Mouse (Mus musculus): ENCODE results near the gene Nfil3.

Gene Nfil3

DNA sequence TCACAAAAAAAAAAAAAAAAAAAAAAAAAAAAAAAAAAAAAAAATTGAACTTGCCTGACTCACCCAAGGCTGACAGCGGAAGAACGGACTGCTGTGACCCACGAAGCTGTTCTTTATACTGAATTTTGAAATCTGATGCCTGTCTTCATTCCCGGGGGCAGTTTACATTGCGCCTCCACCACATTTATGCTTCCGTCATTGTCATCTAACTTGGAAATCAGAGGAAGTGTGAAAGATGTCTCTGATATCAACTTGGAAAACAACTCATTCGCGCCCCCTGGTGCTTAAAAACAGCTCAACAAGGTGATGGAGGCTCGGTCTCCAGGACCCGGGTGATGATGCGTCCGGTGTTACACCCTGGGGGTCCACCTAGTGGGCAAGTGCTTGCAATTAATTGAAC is 1.8 kb upstream of the Nfil3 start:
- peak; percentile 78 for DNase-seq (ENCODE audit: low read depth, low spot score)

- DNase-seq (ENCODE audit: low read depth, low spot score) = no peak
Measured at GRCm38 (mm10) chr13:52981441-52982281, 788 bp upstream of the Nfil3 start.

GRCm38 (mm10) chr13:52980211-52980950 is 492 bp downstream of the Nfil3 start:
- DNase-seq (ENCODE audit: low read depth, low spot score) = no peak

- no peak for DNase-seq (ENCODE audit: low read depth, low spot score)
Measured at GRCm38 (mm10) chr13:52979331-52980051, 1.4 kb downstream of the Nfil3 start.

- DNase-seq (ENCODE audit: low read depth, low spot score) = no peak
Measured at GRCm38 (mm10) chr13:52978321-52978981, 2.4 kb downstream of the Nfil3 start.

DNA sequence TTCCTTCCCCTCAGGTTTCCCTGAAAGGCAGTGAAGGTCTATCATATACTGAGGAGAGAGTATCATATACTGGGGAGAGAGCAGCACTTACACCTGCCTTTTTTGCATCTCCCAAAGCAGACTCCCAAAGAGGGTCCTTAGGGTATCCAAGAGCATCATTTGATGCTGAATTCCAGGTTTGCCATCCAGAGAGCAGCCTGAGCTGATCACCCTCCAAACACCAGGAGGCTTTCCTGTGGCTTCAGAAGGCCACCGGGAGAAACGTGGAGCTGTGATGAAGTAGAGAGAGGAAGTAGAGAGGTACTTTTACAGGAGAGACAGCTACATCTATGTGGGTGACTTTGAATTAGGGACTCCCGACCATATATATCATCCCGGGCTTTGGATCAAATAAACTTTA is 3.1 kb downstream of the Nfil3 start:
- no peak for DNase-seq (ENCODE audit: low read depth, low spot score)

GRCm38 (mm10) chr13:52977221-52977609 is 3.7 kb downstream of the Nfil3 start:
- DNase-seq (ENCODE audit: low read depth, low spot score) = no peak

DNA sequence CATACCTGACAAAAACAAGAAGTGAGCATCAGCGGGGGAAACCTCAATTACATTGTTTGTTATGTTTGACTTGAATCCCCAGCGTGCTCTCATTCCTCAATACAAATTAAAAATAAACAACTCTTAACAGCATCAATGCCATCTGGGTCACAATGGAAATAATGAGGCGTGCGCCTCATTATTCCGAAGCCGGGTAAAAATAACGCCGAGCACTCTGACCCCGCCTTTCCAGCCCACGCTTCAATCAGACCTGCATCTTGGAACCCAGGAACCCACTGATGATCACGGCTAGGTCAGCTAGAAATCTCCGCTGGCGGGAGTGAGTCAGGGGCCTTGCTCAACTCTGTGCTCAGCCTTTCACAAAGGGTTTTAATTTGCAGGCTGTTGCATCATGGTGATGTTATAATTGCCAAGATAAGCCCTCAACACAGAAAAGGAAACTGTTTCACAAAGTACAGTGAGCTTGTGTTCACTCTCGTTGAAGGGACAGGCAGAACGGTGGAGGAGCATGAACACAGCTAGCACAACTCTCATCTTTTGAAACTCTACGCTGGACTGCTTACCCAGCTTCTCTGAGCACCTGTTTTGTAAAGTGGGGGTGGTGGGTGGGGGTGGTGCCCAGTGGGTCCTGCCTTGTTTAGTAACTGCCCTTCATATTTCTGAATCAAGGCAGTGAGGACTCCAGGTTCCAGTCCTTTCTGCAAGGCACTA is 4.2 kb downstream of the Nfil3 start:
- no peak for DNase-seq (ENCODE audit: low read depth, low spot score)

GRCm38 (mm10) chr13:52976130-52976509 is 4.8 kb downstream of the Nfil3 start:
- DNase-seq (ENCODE audit: low read depth, low spot score) = no peak

GRCm38 (mm10) chr13:52974676-52975075 is 6.2 kb downstream of the Nfil3 start:
- no peak for DNase-seq (ENCODE audit: low read depth, low spot score)

DNA sequence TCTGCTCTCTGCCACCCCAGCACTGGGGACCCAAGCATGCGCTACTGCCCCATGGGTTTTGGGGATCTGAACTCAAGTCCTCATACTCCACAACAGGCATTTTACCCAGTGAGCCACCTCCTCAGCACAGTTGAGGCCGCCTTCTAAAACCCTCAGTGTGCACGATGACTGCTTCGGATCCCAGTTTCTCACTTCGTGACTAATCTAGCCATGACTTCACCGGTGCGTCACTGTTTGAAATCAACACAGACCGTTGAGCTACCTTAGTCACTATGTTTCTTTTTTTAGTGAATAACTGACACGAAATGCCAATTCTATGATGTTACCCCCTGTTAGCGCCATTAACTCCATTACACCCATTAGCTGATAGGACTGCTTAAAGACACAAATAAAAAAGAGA is 7.4 kb downstream of the Nfil3 start:
- no peak for DNase-seq (ENCODE audit: low read depth, low spot score)

DNA sequence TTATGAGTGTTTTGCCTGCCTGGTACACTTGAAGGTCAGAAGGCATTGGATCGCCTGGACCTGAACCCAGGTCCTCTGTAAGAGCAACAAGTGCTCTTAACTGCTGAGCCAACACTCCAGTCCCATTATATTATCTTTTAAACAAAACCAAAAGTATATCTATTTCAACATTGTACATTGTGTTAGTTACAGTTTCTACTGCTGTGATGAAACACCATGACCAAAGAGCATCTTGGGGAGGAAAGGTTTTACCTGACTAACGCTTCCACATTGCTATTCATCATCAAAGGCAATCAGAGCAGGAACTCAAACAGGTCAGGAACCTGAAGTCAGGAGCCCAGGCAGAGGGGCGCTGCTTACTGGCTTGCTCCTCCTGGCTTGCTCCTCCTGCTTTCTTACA is 8.2 kb downstream of the Nfil3 start:
- no peak for DNase-seq (ENCODE audit: low read depth, low spot score)

- DNase-seq (ENCODE audit: low read depth, low spot score) = no peak
Measured at GRCm38 (mm10) chr13:52970876-52971275, 10.0 kb downstream of the Nfil3 start.

- no peak for DNase-seq (ENCODE audit: low read depth, low spot score)
Measured at GRCm38 (mm10) chr13:52962922-52963321, 18.0 kb downstream of the Nfil3 start.

- no peak for DNase-seq (ENCODE audit: low read depth, low spot score)
Measured at GRCm38 (mm10) chr13:52962361-52962760, 18.5 kb downstream of the Nfil3 start.

GRCm38 (mm10) chr13:52953779-52954553 is 26.9 kb downstream of the Nfil3 start:
- no peak for DNase-seq (ENCODE audit: low read depth, low spot score)

DNA sequence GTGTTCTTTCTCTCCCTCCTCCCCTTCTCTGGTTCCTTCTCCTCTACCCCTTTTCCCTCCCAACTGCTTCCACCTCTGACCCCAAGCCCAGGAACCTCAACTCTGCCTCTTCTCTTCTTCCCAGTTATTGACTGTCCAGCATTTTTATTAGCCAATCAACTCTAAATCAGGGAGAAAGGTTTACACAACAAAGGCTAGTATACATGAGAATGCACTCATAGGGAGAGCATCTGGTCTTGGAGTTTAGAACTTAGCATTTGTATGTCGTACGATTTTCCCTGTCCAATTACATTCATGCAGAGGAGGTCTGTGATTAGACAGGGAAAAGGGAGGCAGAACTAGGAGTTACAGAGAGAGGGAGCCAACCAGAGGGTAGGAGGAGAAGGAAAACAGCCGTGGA is 31.7 kb downstream of the Nfil3 start:
- DNase-seq (ENCODE audit: low read depth, low spot score) = no peak

DNA sequence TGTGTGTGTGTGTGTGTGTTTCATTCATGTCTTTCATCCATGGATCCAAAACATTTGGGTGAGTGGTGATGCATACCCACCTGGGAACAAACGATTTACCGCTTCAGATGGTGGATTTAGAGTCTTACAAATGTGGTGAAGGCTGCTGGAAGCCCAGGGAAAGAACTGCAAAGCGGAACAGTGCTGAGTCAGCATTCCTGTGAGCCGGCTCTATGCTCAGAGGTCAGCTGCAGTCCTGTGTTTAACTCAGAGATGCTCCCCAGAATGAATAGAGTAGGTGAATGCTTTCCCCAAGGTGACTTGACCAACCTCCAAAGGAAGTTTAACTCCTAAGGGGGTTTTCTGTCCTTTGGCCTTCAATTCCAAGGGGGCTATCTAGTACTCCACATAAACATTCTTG is 33.3 kb downstream of the Nfil3 start:
- DNase-seq (ENCODE audit: low read depth, low spot score) = no peak

DNA sequence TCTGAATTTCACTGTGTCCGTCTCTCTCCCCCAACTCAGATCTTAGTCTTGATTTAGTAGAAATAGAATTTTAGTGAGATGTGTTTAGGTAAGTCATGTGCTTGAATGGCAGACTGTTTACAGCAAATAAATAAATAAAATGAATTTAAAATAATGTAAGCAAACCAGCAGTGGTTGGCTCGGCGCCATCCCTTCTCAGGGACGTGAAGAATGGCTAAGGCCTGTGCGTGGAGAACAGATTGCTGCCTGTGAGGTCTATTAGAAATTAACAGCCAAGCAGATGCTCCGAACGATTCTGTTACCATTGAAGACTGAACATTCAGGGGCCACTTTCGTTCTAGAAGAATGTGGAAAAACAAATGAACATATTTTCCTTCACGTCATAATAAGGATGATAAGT is 35.1 kb downstream of the Nfil3 start:
- DNase-seq (ENCODE audit: low read depth, low spot score) = no peak

DNA sequence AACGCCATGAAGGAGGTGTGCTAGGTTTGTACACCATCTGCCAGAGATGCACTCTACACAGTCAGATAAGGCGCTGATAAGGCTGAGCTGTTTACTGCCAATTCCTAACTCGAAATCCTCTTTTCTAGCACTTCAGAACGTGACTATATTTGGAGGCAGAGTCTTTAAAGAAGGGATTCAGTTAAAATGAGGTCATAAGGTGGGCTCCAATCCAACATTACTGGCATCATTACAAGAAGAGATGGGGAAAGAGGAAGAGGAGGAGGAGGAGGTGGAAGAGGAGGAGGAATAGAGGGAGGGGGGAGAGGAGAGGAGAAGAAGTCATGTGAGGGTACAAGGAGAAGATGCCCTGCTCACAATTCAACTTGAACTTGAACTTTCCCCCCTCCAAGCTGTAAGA is 36.8 kb downstream of the Nfil3 start:
- DNase-seq (ENCODE audit: low read depth, low spot score) = no peak

Measured in WW6 (cell line).